Mouse (Mus musculus): ENCODE results near the gene Ces2f.
"Not testable (repeated sequence)": the region's sequence is repeated elsewhere in the genome, so short reads cannot be mapped to it uniquely, and the experiment has no call there.

Gene Ces2f

DNA sequence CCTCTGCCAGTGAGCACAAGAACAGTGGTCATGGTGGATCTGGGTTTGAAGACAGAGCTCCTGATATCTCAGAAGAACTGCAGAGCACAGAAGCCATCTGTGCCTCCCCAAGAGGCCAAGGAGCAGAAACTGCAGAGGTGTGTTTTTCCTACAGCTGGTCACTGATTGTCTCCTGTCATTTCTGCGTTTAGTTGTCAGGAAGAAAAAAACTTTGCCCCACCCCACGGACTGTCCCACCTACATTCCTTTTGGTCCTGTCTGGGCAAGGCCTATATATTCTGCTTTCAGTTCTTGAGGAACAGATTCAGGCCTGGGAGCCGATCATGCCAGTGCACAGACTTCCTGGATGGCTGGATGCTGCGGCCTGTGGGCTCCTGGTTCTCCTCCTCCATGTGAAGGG, at the start of gene Ces2f:
Ces2f (plus strand) TSS at position 301 of the 400 bp plus-strand sequence.
- in situ Hi-C loops (cut with MboI, MseI): no loop called here

DNA sequence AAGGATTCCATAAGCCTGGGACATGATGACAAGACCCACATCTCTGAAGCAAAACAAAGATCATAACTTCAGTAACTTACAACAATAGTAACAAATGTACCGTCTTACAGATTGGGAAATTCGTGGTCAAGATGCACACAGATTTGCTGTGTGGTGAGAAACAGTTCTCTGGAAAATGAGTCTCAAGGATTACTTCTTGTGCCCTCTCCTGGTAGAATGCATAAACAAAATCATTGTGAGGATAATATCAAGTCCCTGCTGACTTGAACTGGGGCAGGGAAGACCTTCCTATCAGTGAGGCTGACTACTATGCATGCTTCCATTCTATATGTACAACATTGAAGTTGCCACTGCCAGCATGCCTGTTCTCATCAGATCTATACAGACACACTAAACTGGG, 45.4 kb upstream of the Ces2f start:
- in situ Hi-C loops (cut with MboI, MseI): loop anchor here in 1 of 2 experiments (5.0 kb wide), 1 partner anchor 34 kb away; no protein-coding TSS in a partner anchor

DNA sequence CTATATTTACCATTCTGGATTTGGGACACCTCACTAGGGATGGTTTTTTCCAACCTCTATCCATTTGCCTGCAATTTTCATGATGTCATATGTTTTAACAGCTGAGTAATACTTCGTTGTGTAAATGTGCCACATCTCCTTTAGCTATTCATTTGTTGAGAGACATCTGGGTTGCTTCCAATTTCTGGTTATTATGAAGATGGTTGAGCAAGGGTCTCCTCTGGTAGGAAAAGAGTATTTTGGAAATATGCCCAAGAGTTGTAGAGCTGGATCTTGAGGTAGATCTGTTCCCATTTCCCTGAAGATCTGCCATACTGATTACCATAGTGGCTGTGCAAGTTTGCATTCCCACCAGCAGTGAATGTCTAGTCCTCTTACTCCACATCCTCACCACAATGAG, 40.0 kb upstream of the Ces2f start:
- in situ Hi-C loops (cut with MboI, MseI): no loop called here

- in situ Hi-C loops (cut with MboI, MseI): not testable (repeated sequence)
These were observed 38.1 kb upstream of the Ces2f start for GRCm38 (mm10) chr8:104909021-104909420.

DNA sequence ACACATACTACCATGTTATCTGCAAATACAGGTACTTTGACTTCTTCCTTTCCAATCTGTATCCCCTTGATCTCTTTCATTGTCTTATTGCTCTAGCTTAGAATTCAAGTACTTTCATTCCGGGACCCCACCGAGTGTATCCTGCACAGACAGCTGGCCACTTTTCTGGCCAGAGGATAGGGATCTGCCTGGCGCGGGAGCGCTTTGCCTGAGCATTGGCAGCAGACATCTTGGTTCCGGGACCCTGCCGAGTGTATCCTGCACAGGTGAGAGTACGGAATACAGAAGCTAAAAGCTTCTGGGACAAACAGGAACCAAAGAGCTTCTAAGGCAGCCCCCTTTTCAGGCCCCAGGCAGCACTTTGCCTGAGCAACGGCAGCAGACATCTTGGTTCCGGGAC, 37.5 kb upstream of the Ces2f start:
- in situ Hi-C loops (cut with MboI, MseI): not testable (repeated sequence)

DNA sequence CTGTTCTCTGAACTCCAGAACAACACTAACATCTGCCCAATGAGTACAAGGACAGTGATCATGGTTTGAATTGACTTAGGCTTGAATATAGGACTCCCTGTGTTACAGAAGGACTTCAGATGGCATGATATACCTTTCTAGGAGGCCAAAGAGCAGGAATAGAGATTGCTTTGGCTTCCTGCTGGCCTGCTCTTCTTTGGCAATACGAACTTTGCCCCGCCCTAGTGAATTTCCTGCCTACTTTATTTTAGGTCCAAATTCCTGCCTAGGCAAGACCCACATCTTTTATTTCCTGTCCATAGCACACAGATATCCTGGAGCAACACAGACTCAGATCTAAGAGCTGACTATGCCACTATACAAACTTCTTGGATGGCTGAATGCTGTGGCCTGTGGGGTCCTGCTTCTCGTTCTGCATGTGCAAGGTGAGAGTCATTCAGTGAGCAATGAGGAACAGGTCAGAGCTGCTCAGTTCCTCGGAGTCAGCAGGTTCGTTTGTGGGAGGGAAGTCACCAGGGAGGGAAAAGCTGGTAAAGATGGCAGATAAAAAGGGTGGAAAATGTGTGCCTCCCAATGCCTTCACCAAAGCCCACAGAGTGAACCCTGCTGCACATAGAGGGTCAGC, 21.1 kb upstream of the Ces2f start, which contains the start of gene Ces2e:
Ces2e (plus strand) TSS at position 289 of the 625 bp plus-strand sequence.
- in situ Hi-C loops (cut with MboI, MseI): loop anchor here in 1 of 2 experiments (10.0 kb wide), 1 partner anchor 721 kb away; no protein-coding TSS in a partner anchor

GRCm38 (mm10) chr8:104927301-104927700, 19.9 kb upstream of the Ces2f start:
- in situ Hi-C loops (cut with MboI, MseI): loop anchor here in 1 of 2 experiments (10.0 kb wide), 1 partner anchor 722 kb away; no protein-coding TSS in a partner anchor

GRCm38 (mm10) chr8:104944665-104945064, 2.5 kb upstream of the Ces2f start:
- in situ Hi-C loops (cut with MboI, MseI): no loop called here

DNA sequence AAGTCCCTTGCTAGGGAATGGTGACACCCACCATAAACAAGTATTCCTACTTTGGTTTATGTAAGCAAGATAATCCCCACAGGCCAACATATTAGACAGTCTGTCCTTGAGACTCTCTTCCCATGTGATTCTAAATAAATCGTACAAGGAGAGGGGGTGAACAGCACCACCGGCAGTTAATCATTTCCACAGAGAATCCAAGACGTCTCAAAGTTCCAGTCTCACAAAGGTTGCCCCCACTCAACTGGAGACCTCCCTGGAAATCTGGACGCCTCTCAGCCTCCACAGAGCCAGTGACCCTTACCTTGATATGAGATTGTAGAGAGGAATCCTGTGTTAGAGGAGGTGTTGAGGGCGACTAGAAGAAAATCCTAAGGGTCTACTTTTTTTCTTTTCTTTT, 1.9 kb downstream of the Ces2f start:
- in situ Hi-C loops (cut with MboI, MseI): no loop called here

GRCm38 (mm10) chr8:104961537-104961961, 14.4 kb downstream of the Ces2f start, which contains the start of gene Ces2g:
Ces2g (plus strand) TSS chr8:104961718.
- in situ Hi-C loops (cut with MboI, MseI): no loop called here

DNA sequence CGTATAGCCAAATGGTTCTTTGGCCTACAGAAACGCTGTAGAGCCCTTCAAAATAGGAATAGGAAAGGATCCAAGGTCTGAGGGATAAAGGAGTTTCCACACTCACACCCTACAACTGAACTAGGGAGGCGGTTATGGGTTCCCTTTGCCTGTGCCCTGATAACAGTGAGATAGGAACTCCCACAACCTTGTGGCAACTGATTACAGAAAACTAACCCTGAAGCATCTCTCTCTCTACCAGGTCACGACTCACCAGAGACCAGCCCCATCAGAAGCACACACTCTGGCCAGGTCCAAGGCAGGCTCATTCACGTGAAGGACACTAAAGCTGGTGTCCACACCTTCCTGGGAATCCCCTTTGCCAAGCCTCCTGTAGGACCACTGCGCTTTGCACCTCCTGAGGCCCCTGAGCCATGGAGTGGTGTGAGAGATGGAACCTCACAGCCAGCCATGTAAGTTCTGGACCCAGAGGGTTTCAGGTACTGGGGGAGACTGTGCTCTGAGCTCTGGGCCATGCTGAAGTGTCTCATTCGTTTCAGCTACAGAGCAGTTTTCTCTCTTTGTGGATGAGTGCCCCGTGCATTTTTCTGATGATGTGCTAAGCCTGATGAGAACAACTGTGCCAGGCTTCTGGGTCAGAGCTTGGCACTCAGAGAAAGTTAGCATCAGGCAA, 15.2 kb downstream of the Ces2f start:
- in situ Hi-C loops (cut with MboI, MseI): no loop called here

GRCm38 (mm10) chr8:104963375-104963894, 16.3 kb downstream of the Ces2f start:
- in situ Hi-C loops (cut with MboI, MseI): no loop called here

DNA sequence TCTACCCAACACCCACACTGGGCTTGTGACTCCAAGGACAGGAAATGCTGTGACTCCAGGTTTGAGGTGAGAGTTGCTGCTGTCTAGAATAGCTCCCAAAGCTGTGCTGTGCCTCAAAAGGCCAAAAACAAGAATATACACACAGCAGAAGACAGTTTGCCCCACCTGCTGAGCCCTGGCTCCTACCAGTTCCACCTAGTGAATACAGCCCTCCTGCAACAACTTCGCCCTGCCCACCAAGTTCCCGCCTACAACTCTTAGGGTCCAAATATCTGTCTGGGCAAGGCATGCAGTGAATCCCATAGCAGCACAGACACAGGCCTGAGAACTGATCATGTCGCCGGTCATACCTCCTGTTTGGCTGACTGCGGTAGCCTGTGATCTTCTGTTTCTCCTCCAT, 37.0 kb downstream of the Ces2f start:
- in situ Hi-C loops (cut with MboI, MseI): no loop called here

DNA sequence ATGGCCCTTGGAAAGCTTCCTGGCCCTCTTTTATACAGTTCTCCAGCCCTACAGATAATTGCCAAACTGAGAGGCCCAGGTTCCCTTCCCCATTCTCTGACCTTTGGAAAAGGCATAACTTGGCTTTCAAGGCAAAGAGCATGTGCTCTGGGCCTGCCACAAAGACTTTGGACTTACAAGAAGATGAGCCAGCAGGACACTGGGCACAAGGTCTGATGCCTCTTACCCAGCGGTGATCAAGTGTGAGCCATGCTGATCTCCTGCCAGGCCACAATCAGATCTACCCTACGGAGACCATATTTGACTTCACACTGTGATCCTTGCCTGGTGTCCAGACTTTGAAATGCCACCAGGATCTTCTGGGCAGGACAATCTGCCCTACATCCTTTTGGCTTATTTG, 37.8 kb downstream of the Ces2f start:
- in situ Hi-C loops (cut with MboI, MseI): no loop called here

DNA sequence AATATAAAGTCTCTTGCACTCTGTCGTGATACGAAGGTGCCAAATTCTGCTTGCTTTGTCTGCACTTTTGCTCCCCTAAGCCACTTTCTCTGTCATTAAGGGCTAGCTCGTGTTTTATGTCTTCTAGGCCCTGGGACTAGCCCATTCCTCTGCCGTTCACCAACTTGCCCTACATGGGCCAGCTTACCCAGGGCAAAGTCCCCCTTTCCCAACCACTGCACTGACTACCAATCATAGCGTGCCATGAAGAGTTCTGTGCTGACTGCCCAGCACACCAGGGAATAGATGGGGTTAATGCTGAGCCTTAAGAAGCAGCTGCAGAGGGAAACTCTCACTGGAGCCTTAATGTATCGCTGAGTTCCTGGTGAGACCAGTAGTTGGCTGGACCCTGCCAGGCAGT, 51.0 kb downstream of the Ces2f start:
- in situ Hi-C loops (cut with MboI, MseI): no loop called here

- in situ Hi-C loops (cut with MboI, MseI): no loop called here
These were observed 52.0 kb downstream of the Ces2f start for GRCm38 (mm10) chr8:104999183-104999582.

- in situ Hi-C loops (cut with MboI, MseI): no loop called here
These were observed 53.4 kb downstream of the Ces2f start, which contains the start of gene Ces2h for GRCm38 (mm10) chr8:105000586-105000985. Ces2h (plus strand) TSS chr8:105000853.
